Mouse (Mus musculus): Measurements from ENCODE around the gene Sun1. TPM values are rescaled to one million over a fixed set of nuclear protein-coding genes. Genes with fewer than 3 reads are reported as not detected.

The Sun1 gene
- polyA plus RNA-seq, 1 experiment from 2014 or later = 52.4 TPM

GRCm38 (mm10) chr5:139209685-139210026 lies 9.2 kb downstream of the Sun1 start:
- 93% methylated on average over 7 of the region's 7 CpGs for WGBS
- Histone ChIP-seq H3K27me3 (no peaks in the 10 kb centered on the region), H3K27ac (no peak overlapping the region), H3K4me1 (peaks cover 11% of the 10 kb centered on the region), H3K9ac (no peak overlapping the region), H3K9me3 (no peaks in the 10 kb centered on the region), H3K4me3 (no peak overlapping the region), H3K36me3 (peaks cover 19% of the 10 kb centered on the region; the same call in 1 of the 2 replicates), H3K4me2 (no peak overlapping the region)
- no peak for ATAC-seq (ENCODE audit: insufficient number of reproducible peaks, low FRiP score, low TSS enrichment, low read depth)

GRCm38 (mm10) chr5:139211737-139212385 lies 11.4 kb downstream of the Sun1 start:
- H3K4me3 ChIP-seq = no peak overlapping the region
- peaks cover 39% of the 10 kb centered on the region for H3K36me3 ChIP-seq
- no peak overlapping the region for H3K27ac ChIP-seq
- no peaks in the 10 kb centered on the region for H3K27me3 ChIP-seq
- 83% methylated on average over 11 of the region's 11 CpGs for WGBS
- ATAC-seq (ENCODE audit: insufficient number of reproducible peaks, low FRiP score, low TSS enrichment, low read depth) = no peak
- no peaks in the 10 kb centered on the region for H3K4me1 ChIP-seq
- H3K9ac ChIP-seq = no peak overlapping the region
- no peaks in the 10 kb centered on the region for H3K9me3 ChIP-seq
- no peak overlapping the region for H3K4me2 ChIP-seq

- no peak overlapping the region for H3K9ac ChIP-seq
- H3K4me1 ChIP-seq = no peaks in the 10 kb centered on the region
- ATAC-seq (ENCODE audit: insufficient number of reproducible peaks, low FRiP score, low TSS enrichment, low read depth) = no peak
- H3K9me3 ChIP-seq = no peaks in the 10 kb centered on the region
- peaks cover 42% of the 10 kb centered on the region for H3K36me3 ChIP-seq
- no peaks in the 10 kb centered on the region for H3K27me3 ChIP-seq
- H3K4me2 ChIP-seq = no peak overlapping the region
- H3K27ac ChIP-seq = no peak overlapping the region
- H3K4me3 ChIP-seq = no peak overlapping the region
Observed at GRCm38 (mm10) chr5:139214298-139214697, 13.9 kb downstream of the Sun1 start.

DNA sequence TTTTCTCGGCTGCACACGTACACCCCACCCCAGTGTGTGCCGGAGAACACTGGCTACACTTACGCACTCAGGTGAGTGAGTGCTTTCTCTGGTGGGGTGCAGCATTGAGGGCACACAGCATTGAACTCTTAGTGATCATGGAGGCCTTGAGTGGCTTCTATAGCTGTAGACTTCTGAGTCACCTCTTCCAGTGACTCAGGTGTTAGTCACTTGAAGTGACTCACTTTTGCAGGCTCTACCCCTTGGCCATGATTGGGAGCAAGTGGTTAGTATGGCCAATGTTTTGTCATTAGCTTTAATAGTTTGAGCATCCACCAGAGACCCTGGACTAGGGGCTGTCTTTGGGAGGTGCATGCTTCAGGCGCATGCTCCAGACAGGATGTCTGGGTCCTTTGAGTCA lies 14.7 kb downstream of the Sun1 start:
- Histone ChIP-seq H3K9me3 (no peaks in the 10 kb centered on the region), H3K4me2 (no peak overlapping the region), H3K4me1 (no peaks in the 10 kb centered on the region), H3K27ac (no peak overlapping the region), H3K36me3 (peaks cover 43% of the 10 kb centered on the region), H3K4me3 (no peak overlapping the region), H3K27me3 (no peaks in the 10 kb centered on the region), H3K9ac (no peak overlapping the region)
- ATAC-seq (ENCODE audit: insufficient number of reproducible peaks, low FRiP score, low TSS enrichment, low read depth) = no peak
- WGBS = 90% methylated on average over 5 of the region's 5 CpGs

DNA sequence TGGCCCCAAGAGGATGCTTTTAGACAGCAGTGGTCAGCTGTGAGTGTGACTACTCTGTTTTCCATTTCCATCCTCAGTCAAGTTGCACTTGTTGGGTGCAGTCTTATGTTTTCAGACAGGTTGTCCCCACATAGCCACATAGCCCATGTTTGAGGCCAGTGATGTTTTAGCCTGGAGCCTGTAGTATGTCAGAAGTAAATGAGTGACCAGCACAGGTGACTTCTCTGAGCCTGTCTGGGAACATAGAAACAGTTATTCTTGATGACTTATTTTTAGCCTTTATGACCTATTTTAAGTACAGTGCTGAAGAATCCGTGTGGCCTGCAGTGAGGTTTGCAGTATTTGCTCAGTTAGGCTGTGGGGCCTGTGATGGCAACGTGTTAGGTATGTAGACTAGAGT lies 15.7 kb downstream of the Sun1 start:
- H3K4me1 ChIP-seq = no peaks in the 10 kb centered on the region
- no peak overlapping the region for H3K9ac ChIP-seq
- no peak overlapping the region for H3K4me3 ChIP-seq
- peaks cover 41% of the 10 kb centered on the region for H3K36me3 ChIP-seq
- H3K9me3 ChIP-seq = no peaks in the 10 kb centered on the region
- ATAC-seq (ENCODE audit: insufficient number of reproducible peaks, low FRiP score, low TSS enrichment, low read depth) = 0 out of 2 replicates have a peak, but pooled peaks have one; percentile 48
- no peak overlapping the region for H3K27ac ChIP-seq
- no peaks in the 10 kb centered on the region for H3K27me3 ChIP-seq
- H3K4me2 ChIP-seq = no peak overlapping the region
- WGBS = 84% methylated on average over 2 of the region's 2 CpGs

GRCm38 (mm10) chr5:139216774-139217173 lies 16.3 kb downstream of the Sun1 start:
- 78% methylated on average over 3 of the region's 3 CpGs for WGBS
- Histone ChIP-seq H3K4me2 (no peak overlapping the region), H3K4me1 (no peaks in the 10 kb centered on the region), H3K36me3 (peaks cover 44% of the 10 kb centered on the region), H3K27me3 (no peaks in the 10 kb centered on the region), H3K27ac (no peak overlapping the region), H3K9me3 (no peaks in the 10 kb centered on the region), H3K4me3 (no peak overlapping the region), H3K9ac (no peak overlapping the region)
- no peak for ATAC-seq (ENCODE audit: insufficient number of reproducible peaks, low FRiP score, low TSS enrichment, low read depth)

- WGBS = 83% methylated on average over 4 of the region's 4 CpGs
- ATAC-seq (ENCODE audit: insufficient number of reproducible peaks, low FRiP score, low TSS enrichment, low read depth) = no peak
- H3K27me3 ChIP-seq = no peaks in the 10 kb centered on the region
- H3K9me3 ChIP-seq = no peaks in the 10 kb centered on the region
- no peak overlapping the region for H3K9ac ChIP-seq
- peaks cover 60% of the 10 kb centered on the region for H3K36me3 ChIP-seq
- H3K27ac ChIP-seq = no peak overlapping the region
- H3K4me3 ChIP-seq = no peak overlapping the region
- no peak overlapping the region for H3K4me2 ChIP-seq
- H3K4me1 ChIP-seq = no peaks in the 10 kb centered on the region
Observed at GRCm38 (mm10) chr5:139220006-139220515, 19.6 kb downstream of the Sun1 start.

DNA sequence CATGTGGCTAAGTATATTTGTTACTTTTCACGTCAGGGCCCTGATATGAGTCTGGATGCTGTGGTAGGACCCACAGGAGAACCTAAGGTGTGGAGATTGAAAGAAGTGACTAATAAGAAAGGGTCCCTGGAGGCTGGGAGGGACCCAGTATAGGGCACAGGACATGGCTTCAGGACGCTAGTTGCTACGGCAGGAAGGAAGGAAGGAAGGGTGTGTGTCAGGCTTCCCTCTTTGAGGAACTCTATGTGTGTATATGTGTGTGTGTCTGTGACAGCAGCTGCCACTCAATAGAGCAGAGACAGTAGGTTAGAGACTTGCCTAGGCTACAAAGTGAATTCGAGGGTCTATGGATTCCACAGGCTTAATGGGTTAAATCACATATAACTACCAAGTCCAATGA lies 20.2 kb downstream of the Sun1 start:
- no peak for ATAC-seq (ENCODE audit: insufficient number of reproducible peaks, low FRiP score, low TSS enrichment, low read depth)

GRCm38 (mm10) chr5:139223331-139223730 lies 22.9 kb downstream of the Sun1 start:
- no peak overlapping the region for H3K4me3 ChIP-seq
- H3K27ac ChIP-seq = no peak overlapping the region
- no peak for ATAC-seq (ENCODE audit: insufficient number of reproducible peaks, low FRiP score, low TSS enrichment, low read depth)
- peaks cover 69% of the 10 kb centered on the region for H3K36me3 ChIP-seq
- WGBS = 85% methylated on average over 10 of the region's 10 CpGs
- H3K9me3 ChIP-seq = no peaks in the 10 kb centered on the region
- no peaks in the 10 kb centered on the region for H3K4me1 ChIP-seq
- H3K4me2 ChIP-seq = no peak overlapping the region
- no peak overlapping the region for H3K9ac ChIP-seq
- H3K27me3 ChIP-seq = no peaks in the 10 kb centered on the region

More for the DNA sequence above, 20.2 kb downstream of the Sun1 start:
- Histone ChIP-seq H3K9me3 (no peaks in the 10 kb centered on the region), H3K27me3 (no peaks in the 10 kb centered on the region), H3K4me2 (no peak overlapping the region), H3K4me1 (no peaks in the 10 kb centered on the region), H3K36me3 (peaks cover 60% of the 10 kb centered on the region), H3K9ac (no peak overlapping the region), H3K4me3 (no peak overlapping the region), H3K27ac (no peak overlapping the region)
- WGBS = 83% methylated on average over 4 of the region's 4 CpGs

- Histone ChIP-seq H3K36me3 (peaks cover 86% of the 10 kb centered on the region), H3K4me1 (no peaks in the 10 kb centered on the region), H3K9me3 (no peaks in the 10 kb centered on the region), H3K4me2 (no peak overlapping the region), H3K4me3 (no peak overlapping the region), H3K27me3 (no peaks in the 10 kb centered on the region), H3K27ac (no peak overlapping the region), H3K9ac (no peak overlapping the region)
- ATAC-seq (ENCODE audit: insufficient number of reproducible peaks, low FRiP score, low TSS enrichment, low read depth) = no peak
- WGBS = 93% methylated on average over 4 of the region's 4 CpGs
Observed at GRCm38 (mm10) chr5:139227236-139227635, 26.8 kb downstream of the Sun1 start.

DNA sequence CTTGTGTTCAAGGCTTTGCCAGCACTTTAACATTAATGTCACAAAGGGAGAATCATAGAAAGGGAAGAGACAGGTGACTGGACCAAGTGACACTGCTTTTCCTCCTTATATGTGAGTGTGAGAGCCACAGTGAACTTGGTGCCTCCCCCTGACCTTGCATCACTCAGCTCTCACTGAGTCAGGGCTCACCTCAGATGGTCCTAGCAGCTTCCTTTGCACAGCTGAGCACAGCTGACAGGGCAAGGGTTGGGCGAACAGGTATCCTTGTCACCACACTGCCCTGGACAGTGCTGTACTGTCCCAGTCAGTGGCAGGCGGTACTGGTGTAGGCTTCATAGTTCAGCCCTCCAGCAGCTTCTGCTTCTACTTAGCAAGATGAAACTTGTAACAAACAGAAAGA lies 27.2 kb downstream of the Sun1 start:
- H3K36me3 ChIP-seq = peaks cover 90% of the 10 kb centered on the region
- WGBS = 91% methylated on average over 2 of the region's 2 CpGs
- no peak overlapping the region for H3K9ac ChIP-seq
- no peaks in the 10 kb centered on the region for H3K4me1 ChIP-seq
- H3K27ac ChIP-seq = no peak overlapping the region
- no peak overlapping the region for H3K4me3 ChIP-seq
- no peak overlapping the region for H3K4me2 ChIP-seq
- no peak for ATAC-seq (ENCODE audit: insufficient number of reproducible peaks, low FRiP score, low TSS enrichment, low read depth)
- H3K27me3 ChIP-seq = no peaks in the 10 kb centered on the region
- no peaks in the 10 kb centered on the region for H3K9me3 ChIP-seq

DNA sequence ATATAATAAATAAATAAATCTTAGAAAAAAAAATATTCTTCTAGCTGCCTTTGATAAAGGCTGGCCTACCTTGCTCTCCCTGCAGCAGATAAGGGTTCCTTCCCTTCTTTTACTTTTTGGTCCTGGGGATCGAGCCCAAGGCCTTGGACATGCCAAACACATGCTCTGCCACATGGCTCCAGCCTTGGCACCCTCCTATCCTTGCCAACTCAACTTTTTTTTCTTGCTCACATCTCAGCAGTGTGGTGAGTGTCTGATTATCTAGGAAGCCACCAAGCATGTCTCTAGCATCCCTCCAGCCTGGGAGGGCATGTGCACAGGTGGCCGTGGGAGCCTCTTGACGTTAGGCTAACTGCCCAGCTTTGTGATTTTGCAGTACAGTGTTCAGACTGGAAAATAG lies 27.9 kb downstream of the Sun1 start:
- no peaks in the 10 kb centered on the region for H3K4me1 ChIP-seq
- H3K4me2 ChIP-seq = no peak overlapping the region
- no peaks in the 10 kb centered on the region for H3K27me3 ChIP-seq
- ATAC-seq (ENCODE audit: insufficient number of reproducible peaks, low FRiP score, low TSS enrichment, low read depth) = no peak
- no peak overlapping the region for H3K4me3 ChIP-seq
- 95% methylated on average over 3 of the region's 3 CpGs for WGBS
- H3K27ac ChIP-seq = no peak overlapping the region
- no peak overlapping the region for H3K9ac ChIP-seq
- no peaks in the 10 kb centered on the region for H3K9me3 ChIP-seq
- peaks cover 93% of the 10 kb centered on the region for H3K36me3 ChIP-seq

DNA sequence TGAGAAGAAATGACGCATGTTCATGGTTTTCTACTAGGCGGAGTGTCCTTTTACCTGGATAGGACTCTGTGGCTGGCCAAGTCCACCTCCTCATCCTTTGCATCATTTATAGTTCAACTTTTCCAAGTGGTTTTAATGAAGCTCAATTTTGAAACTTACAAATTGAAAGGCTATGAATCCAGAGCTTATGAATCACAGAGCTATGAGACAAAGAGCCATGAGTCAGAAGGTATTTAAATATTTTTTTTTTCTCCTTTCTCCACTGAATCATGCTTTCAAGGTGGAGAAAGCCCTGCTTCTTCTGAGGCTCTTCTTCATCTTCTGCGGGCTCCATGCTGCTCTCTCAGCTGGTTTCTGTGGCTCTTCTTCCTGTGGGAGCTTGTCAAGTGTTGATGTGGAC lies 29.3 kb downstream of the Sun1 start:
- Histone ChIP-seq H3K9ac (no peak overlapping the region), H3K27me3 (no peaks in the 10 kb centered on the region), H3K4me3 (no peak overlapping the region), H3K4me2 (no peak overlapping the region), H3K9me3 (no peaks in the 10 kb centered on the region), H3K36me3 (peaks cover 93% of the 10 kb centered on the region), H3K27ac (no peak overlapping the region), H3K4me1 (no peaks in the 10 kb centered on the region)
- no peak for ATAC-seq (ENCODE audit: insufficient number of reproducible peaks, low FRiP score, low TSS enrichment, low read depth)
- WGBS = 93% methylated on average over 3 of the region's 3 CpGs

Data from limb, embryonic 15.5 days (tissue).